Mouse (Mus musculus): ENCODE data around the gene Ankrd11. TPM values are rescaled to one million over a fixed set of nuclear protein-coding genes. Genes with fewer than 3 reads are reported as not detected.
A peak's percentile ranks its signal among the peaks of the same experiment; 100 is the strongest.

The Ankrd11 gene
- polyA plus RNA-seq, 1 experiment, result 32.5 TPM

DNA sequence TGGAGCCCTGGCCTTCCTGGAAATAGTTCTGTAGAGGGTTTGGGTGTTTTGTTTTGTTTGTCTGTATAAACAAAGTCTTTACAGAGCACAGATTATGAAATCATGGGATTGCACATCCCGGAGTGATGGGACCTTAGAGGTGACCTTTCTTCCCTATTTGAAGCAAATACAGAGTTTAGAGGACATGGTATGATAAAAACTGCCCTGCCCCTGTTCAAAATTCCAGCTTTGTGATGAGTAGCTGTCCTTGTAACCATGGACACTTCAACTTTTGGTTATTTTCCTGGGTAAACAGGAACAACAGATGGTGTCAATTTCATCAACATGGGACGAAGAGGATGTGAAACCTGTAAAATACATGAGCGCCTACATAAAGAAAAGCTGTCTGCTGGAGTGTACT lies 1.9 kb upstream of the Ankrd11 start:
- Histone ChIP-seq H3K79me2 (ENCODE audit: control insufficient read depth, insufficient read depth) (peaks cover 51% of the 10 kb centered on the region), H3ac (ENCODE audit: control insufficient read depth, insufficient read length, low read depth) (no peak overlapping the region), H3K79me3 (ENCODE audit: low read depth) (peaks cover 38% of the 10 kb centered on the region), H3K36me3 (ENCODE audit: control insufficient read depth, insufficient read depth) (no peaks in the 10 kb centered on the region), H3K27me3 (ENCODE audit: control insufficient read depth, insufficient read depth, insufficient read length) (no peaks in the 10 kb centered on the region), H3K4me3 (ENCODE audit: insufficient read depth, poor library complexity, severe bottlenecking) (no peak overlapping the region)
- TF ChIP-seq FOSL1 (IDR thresholded peaks at IDR 0.05; ENCODE audit: insufficient read depth, low read length, poor library complexity, severe bottlenecking) (no peak), MAX (IDR thresholded peaks at IDR 0.05) (no peak), MYOG (IDR thresholded peaks at IDR 0.05; ENCODE audit: control insufficient read depth, extremely low read depth, insufficient read length) (no peak), CEBPB (IDR thresholded peaks at IDR 0.05; ENCODE audit: low read depth) (no peak), CTCF (IDR thresholded peaks at IDR 0.05; ENCODE audit: control insufficient read depth, insufficient read depth, insufficient read length) (no peak), MYOD1 (IDR thresholded peaks at IDR 0.05; ENCODE audit: control insufficient read depth, insufficient read length, low read depth) (no peak), USF1 (IDR thresholded peaks at IDR 0.05; ENCODE audit: low read depth) (no peak)

DNA sequence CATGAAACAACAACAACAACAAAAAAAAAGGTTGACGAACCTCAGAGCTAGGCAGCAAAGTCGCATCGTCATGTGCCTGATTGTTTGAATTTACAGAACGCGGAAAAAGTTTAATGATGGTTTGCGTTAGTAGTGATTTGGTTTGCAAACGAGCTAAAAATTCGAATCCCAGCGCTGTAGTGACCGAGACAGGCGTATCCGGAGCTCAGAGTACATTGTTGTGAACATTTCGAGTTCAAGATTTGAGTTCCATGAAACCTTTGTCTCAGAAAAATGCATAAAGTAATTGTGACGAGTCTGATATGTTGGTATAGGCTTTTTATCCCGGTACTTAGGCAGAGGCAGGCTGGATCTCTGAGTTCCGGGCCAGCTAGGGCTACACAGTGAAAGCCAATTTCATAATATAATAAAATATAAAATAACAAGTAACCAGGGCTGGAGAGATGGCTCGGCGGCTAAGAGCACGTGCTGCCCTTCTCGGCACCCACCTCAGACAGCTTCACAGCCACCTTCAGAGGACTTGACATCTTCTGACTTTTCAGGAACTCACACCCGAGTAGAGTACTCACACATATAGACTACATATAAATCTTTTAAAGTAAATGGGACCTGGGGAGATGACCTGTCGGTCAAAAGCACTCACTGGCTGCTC lies 1.0 kb upstream of the Ankrd11 start:
- TF ChIP-seq MYOD1 (IDR thresholded peaks at IDR 0.05; ENCODE audit: control insufficient read depth, insufficient read length, low read depth), result no peak
- no peak for TF ChIP-seq MYOG (IDR thresholded peaks at IDR 0.05; ENCODE audit: control insufficient read depth, extremely low read depth, insufficient read length)
- TF ChIP-seq USF1 (IDR thresholded peaks at IDR 0.05; ENCODE audit: low read depth), result no peak
- TF ChIP-seq CTCF (IDR thresholded peaks at IDR 0.05; ENCODE audit: control insufficient read depth, insufficient read depth, insufficient read length), result no peak
- no peak for TF ChIP-seq MAX (IDR thresholded peaks at IDR 0.05)
- no peak for TF ChIP-seq FOSL1 (IDR thresholded peaks at IDR 0.05; ENCODE audit: insufficient read depth, low read length, poor library complexity, severe bottlenecking)
- TF ChIP-seq CEBPB (IDR thresholded peaks at IDR 0.05; ENCODE audit: low read depth), result no peak
- Histone ChIP-seq H3ac (ENCODE audit: control insufficient read depth, insufficient read length, low read depth) (peak overlapping the region; percentile 80), H3K79me2 (ENCODE audit: control insufficient read depth, insufficient read depth) (peaks cover 60% of the 10 kb centered on the region), H3K79me3 (ENCODE audit: low read depth) (peaks cover 46% of the 10 kb centered on the region), H3K4me3 (ENCODE audit: insufficient read depth, poor library complexity, severe bottlenecking) (peak overlapping the region; percentile 71), H3K27me3 (ENCODE audit: control insufficient read depth, insufficient read depth, insufficient read length) (no peaks in the 10 kb centered on the region), H3K36me3 (ENCODE audit: control insufficient read depth, insufficient read depth) (no peaks in the 10 kb centered on the region)

DNA sequence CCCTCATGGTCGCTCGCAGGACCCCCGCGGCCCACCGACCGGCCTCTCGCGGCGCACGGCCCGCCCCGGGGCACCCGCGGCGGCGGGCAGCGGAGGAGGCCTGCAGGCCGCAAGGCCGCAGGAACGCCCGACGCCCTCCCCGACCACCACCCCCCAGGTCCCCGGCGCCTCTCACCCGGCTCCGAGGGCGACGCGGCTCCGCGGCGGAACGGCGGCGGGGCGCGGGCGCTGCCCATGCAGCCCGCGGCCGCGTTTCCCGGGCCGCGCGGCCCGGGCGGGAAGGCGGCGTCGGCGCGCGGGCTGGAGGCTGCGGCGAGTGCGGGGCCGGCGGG lies 337 bp downstream of the Ankrd11 start:
- Histone ChIP-seq H3K79me3 (ENCODE audit: low read depth) (peaks cover 60% of the 10 kb centered on the region), H3K27me3 (ENCODE audit: control insufficient read depth, insufficient read depth, insufficient read length) (no peaks in the 10 kb centered on the region), H3K36me3 (ENCODE audit: control insufficient read depth, insufficient read depth) (no peaks in the 10 kb centered on the region), H3K4me3 (ENCODE audit: insufficient read depth, poor library complexity, severe bottlenecking) (peak overlapping the region; percentile 78), H3ac (ENCODE audit: control insufficient read depth, insufficient read length, low read depth) (peak overlapping the region; percentile 84), H3K79me2 (ENCODE audit: control insufficient read depth, insufficient read depth) (peaks cover 73% of the 10 kb centered on the region)
- TF ChIP-seq USF1 (IDR thresholded peaks at IDR 0.05; ENCODE audit: low read depth) (no peak), CEBPB (IDR thresholded peaks at IDR 0.05; ENCODE audit: low read depth) (no peak), FOSL1 (IDR thresholded peaks at IDR 0.05; ENCODE audit: insufficient read depth, low read length, poor library complexity, severe bottlenecking) (no peak), MYOD1 (IDR thresholded peaks at IDR 0.05; ENCODE audit: control insufficient read depth, insufficient read length, low read depth) (no peak), MAX (IDR thresholded peaks at IDR 0.05) (no peak), MYOG (IDR thresholded peaks at IDR 0.05; ENCODE audit: control insufficient read depth, extremely low read depth, insufficient read length) (no peak), CTCF (IDR thresholded peaks at IDR 0.05; ENCODE audit: control insufficient read depth, insufficient read depth, insufficient read length) (no peak)

- Histone ChIP-seq H3K4me3 (ENCODE audit: insufficient read depth, poor library complexity, severe bottlenecking) (peak overlapping the region; percentile 78), H3K36me3 (ENCODE audit: control insufficient read depth, insufficient read depth) (no peaks in the 10 kb centered on the region), H3ac (ENCODE audit: control insufficient read depth, insufficient read length, low read depth) (peak overlapping the region; percentile 84), H3K27me3 (ENCODE audit: control insufficient read depth, insufficient read depth, insufficient read length) (no peaks in the 10 kb centered on the region), H3K79me3 (ENCODE audit: low read depth) (peaks cover 65% of the 10 kb centered on the region), H3K79me2 (ENCODE audit: control insufficient read depth, insufficient read depth) (peaks cover 79% of the 10 kb centered on the region)
- TF ChIP-seq FOSL1 (IDR thresholded peaks at IDR 0.05; ENCODE audit: insufficient read depth, low read length, poor library complexity, severe bottlenecking), result no peak
- TF ChIP-seq MYOG (IDR thresholded peaks at IDR 0.05; ENCODE audit: control insufficient read depth, extremely low read depth, insufficient read length), result no peak
- TF ChIP-seq CTCF (IDR thresholded peaks at IDR 0.05; ENCODE audit: control insufficient read depth, insufficient read depth, insufficient read length), result no peak
- TF ChIP-seq MYOD1 (IDR thresholded peaks at IDR 0.05; ENCODE audit: control insufficient read depth, insufficient read length, low read depth), result no peak
- no peak for TF ChIP-seq MAX (IDR thresholded peaks at IDR 0.05)
- no peak for TF ChIP-seq USF1 (IDR thresholded peaks at IDR 0.05; ENCODE audit: low read depth)
- TF ChIP-seq CEBPB (IDR thresholded peaks at IDR 0.05; ENCODE audit: low read depth), result no peak
Measured at GRCm38 (mm10) chr8:123041008-123041773, 886 bp downstream of the Ankrd11 start.

- Histone ChIP-seq H3K27me3 (ENCODE audit: control insufficient read depth, insufficient read depth, insufficient read length) (no peaks in the 10 kb centered on the region), H3ac (ENCODE audit: control insufficient read depth, insufficient read length, low read depth) (no peak overlapping the region), H3K79me2 (ENCODE audit: control insufficient read depth, insufficient read depth) (peaks cover 89% of the 10 kb centered on the region), H3K36me3 (ENCODE audit: control insufficient read depth, insufficient read depth) (peaks cover 2% of the 10 kb centered on the region), H3K4me3 (ENCODE audit: insufficient read depth, poor library complexity, severe bottlenecking) (no peak overlapping the region), H3K79me3 (ENCODE audit: low read depth) (peaks cover 74% of the 10 kb centered on the region)
- TF ChIP-seq MAX (IDR thresholded peaks at IDR 0.05), result no peak
- no peak for TF ChIP-seq USF1 (IDR thresholded peaks at IDR 0.05; ENCODE audit: low read depth)
- no peak for TF ChIP-seq MYOD1 (IDR thresholded peaks at IDR 0.05; ENCODE audit: control insufficient read depth, insufficient read length, low read depth)
- TF ChIP-seq CTCF (IDR thresholded peaks at IDR 0.05; ENCODE audit: control insufficient read depth, insufficient read depth, insufficient read length), result no peak
- no peak for TF ChIP-seq FOSL1 (IDR thresholded peaks at IDR 0.05; ENCODE audit: insufficient read depth, low read length, poor library complexity, severe bottlenecking)
- no peak for TF ChIP-seq CEBPB (IDR thresholded peaks at IDR 0.05; ENCODE audit: low read depth)
- TF ChIP-seq MYOG (IDR thresholded peaks at IDR 0.05; ENCODE audit: control insufficient read depth, extremely low read depth, insufficient read length), result no peak
Measured at GRCm38 (mm10) chr8:123040110-123040650, 1.9 kb downstream of the Ankrd11 start.

Data from C2C12 (cell line).